Mouse (Mus musculus): ENCODE results near the gene Dapk2. TPM values are rescaled to one million over a fixed set of nuclear protein-coding genes. Genes with fewer than 3 reads are reported as not detected.

Dapk2 gene
- polyA plus RNA-seq, 1 experiment from 2014 or later: 2.7 TPM

GRCm38 (mm10) chr9:66261741-66262140 is 103.7 kb downstream of the Dapk2 start:
- DNase-seq (ENCODE audit: low spot score) (no peak), ATAC-seq (ENCODE audit: low FRiP score) (no peak)
- 82% methylated on average over 2 of the region's 2 CpGs for WGBS
- H3K27me3 ChIP-seq (ENCODE audit: control insufficient read depth, insufficient read depth, low read length): no peaks in the 10 kb centered on the region
- H3K9me3 ChIP-seq (ENCODE audit: control insufficient read depth, low read length): no peaks in the 10 kb centered on the region
- no peaks in the 10 kb centered on the region for H3K36me3 ChIP-seq (ENCODE audit: control insufficient read depth, insufficient read depth, low read length)
- H3K27ac ChIP-seq (ENCODE audit: low read depth, low read length): no peak overlapping the region
- H3K9ac ChIP-seq (ENCODE audit: low read depth, low read length): no peak overlapping the region
- no peak overlapping the region for H3K4me2 ChIP-seq (replicated peaks; ENCODE audit: low read depth, low read length)
- H3K4me3 ChIP-seq (ENCODE audit: low read depth, low read length): no peak overlapping the region
- H3K4me1 ChIP-seq (replicated peaks; ENCODE audit: control insufficient read depth, insufficient read depth, low read length): no peaks in the 10 kb centered on the region

- no peak overlapping the region for H3K27ac ChIP-seq (ENCODE audit: low read depth, low read length)
- no peak overlapping the region for H3K4me2 ChIP-seq (replicated peaks; ENCODE audit: low read depth, low read length)
- H3K4me1 ChIP-seq (replicated peaks; ENCODE audit: control insufficient read depth, insufficient read depth, low read length): no peaks in the 10 kb centered on the region
- 86% methylated on average over 2 of the region's 2 CpGs for WGBS
- no peaks in the 10 kb centered on the region for H3K36me3 ChIP-seq (ENCODE audit: control insufficient read depth, insufficient read depth, low read length)
- H3K9me3 ChIP-seq (ENCODE audit: control insufficient read depth, low read length): no peaks in the 10 kb centered on the region
- no peak for DNase-seq (ENCODE audit: low spot score)
- H3K9ac ChIP-seq (ENCODE audit: low read depth, low read length): no peak overlapping the region
- no peak for ATAC-seq (ENCODE audit: low FRiP score)
- no peaks in the 10 kb centered on the region for H3K27me3 ChIP-seq (ENCODE audit: control insufficient read depth, insufficient read depth, low read length)
- H3K4me3 ChIP-seq (ENCODE audit: low read depth, low read length): no peak overlapping the region
Measured at GRCm38 (mm10) chr9:66263701-66264100, 105.7 kb downstream of the Dapk2 start.

- Histone ChIP-seq H3K27me3 (ENCODE audit: control insufficient read depth, insufficient read depth, low read length) (no peaks in the 10 kb centered on the region), H3K4me3 (ENCODE audit: low read depth, low read length) (no peak overlapping the region), H3K4me1 (replicated peaks; ENCODE audit: control insufficient read depth, insufficient read depth, low read length) (no peaks in the 10 kb centered on the region), H3K27ac (ENCODE audit: low read depth, low read length) (no peak overlapping the region), H3K36me3 (ENCODE audit: control insufficient read depth, insufficient read depth, low read length) (no peaks in the 10 kb centered on the region), H3K4me2 (replicated peaks; ENCODE audit: low read depth, low read length) (no peak overlapping the region), H3K9me3 (ENCODE audit: control insufficient read depth, low read length) (no peaks in the 10 kb centered on the region), H3K9ac (ENCODE audit: low read depth, low read length) (no peak overlapping the region)
- 50% methylated on average over 2 of the region's 2 CpGs for WGBS
- ATAC-seq (ENCODE audit: low FRiP score) (no peak), DNase-seq (ENCODE audit: low spot score) (no peak)
Measured at GRCm38 (mm10) chr9:66265645-66266044, 107.6 kb downstream of the Dapk2 start.

GRCm38 (mm10) chr9:66266237-66267170 is 108.5 kb downstream of the Dapk2 start:
- no peaks in the 10 kb centered on the region for H3K9me3 ChIP-seq (ENCODE audit: control insufficient read depth, low read length)
- H3K27ac ChIP-seq (ENCODE audit: low read depth, low read length): no peak overlapping the region
- 76% methylated on average over 5 of the region's 5 CpGs for WGBS
- DNase-seq (ENCODE audit: low spot score): no peak
- no peaks in the 10 kb centered on the region for H3K36me3 ChIP-seq (ENCODE audit: control insufficient read depth, insufficient read depth, low read length)
- no peak overlapping the region for H3K4me2 ChIP-seq (replicated peaks; ENCODE audit: low read depth, low read length)
- no peaks in the 10 kb centered on the region for H3K27me3 ChIP-seq (ENCODE audit: control insufficient read depth, insufficient read depth, low read length)
- no peak overlapping the region for H3K9ac ChIP-seq (ENCODE audit: low read depth, low read length)
- no peak overlapping the region for H3K4me3 ChIP-seq (ENCODE audit: low read depth, low read length)
- ATAC-seq (ENCODE audit: low FRiP score): no peak
- H3K4me1 ChIP-seq (replicated peaks; ENCODE audit: control insufficient read depth, insufficient read depth, low read length): no peaks in the 10 kb centered on the region

GRCm38 (mm10) chr9:66268804-66269203 is 110.8 kb downstream of the Dapk2 start:
- Histone ChIP-seq H3K4me3 (ENCODE audit: low read depth, low read length) (no peak overlapping the region), H3K4me2 (replicated peaks; ENCODE audit: low read depth, low read length) (no peak overlapping the region), H3K9me3 (ENCODE audit: control insufficient read depth, low read length) (no peaks in the 10 kb centered on the region), H3K9ac (ENCODE audit: low read depth, low read length) (no peak overlapping the region), H3K27me3 (ENCODE audit: control insufficient read depth, insufficient read depth, low read length) (no peaks in the 10 kb centered on the region), H3K36me3 (ENCODE audit: control insufficient read depth, insufficient read depth, low read length) (no peaks in the 10 kb centered on the region), H3K27ac (ENCODE audit: low read depth, low read length) (no peak overlapping the region), H3K4me1 (replicated peaks; ENCODE audit: control insufficient read depth, insufficient read depth, low read length) (no peaks in the 10 kb centered on the region)
- DNase-seq (ENCODE audit: low spot score) (no peak), ATAC-seq (ENCODE audit: low FRiP score) (no peak)
- WGBS: 82% methylated on average over 4 of the region's 4 CpGs

GRCm38 (mm10) chr9:66270038-66270437 is 112.0 kb downstream of the Dapk2 start:
- ATAC-seq (ENCODE audit: low FRiP score) (no peak), DNase-seq (ENCODE audit: low spot score) (no peak)

GRCm38 (mm10) chr9:66271726-66272125 is 113.7 kb downstream of the Dapk2 start:
- no peaks in the 10 kb centered on the region for H3K9me3 ChIP-seq (ENCODE audit: control insufficient read depth, low read length)
- DNase-seq (ENCODE audit: low spot score): no peak
- no peak overlapping the region for H3K9ac ChIP-seq (ENCODE audit: low read depth, low read length)
- no peak overlapping the region for H3K27ac ChIP-seq (ENCODE audit: low read depth, low read length)
- H3K4me3 ChIP-seq (ENCODE audit: low read depth, low read length): no peak overlapping the region
- H3K36me3 ChIP-seq (ENCODE audit: control insufficient read depth, insufficient read depth, low read length): no peaks in the 10 kb centered on the region
- H3K4me1 ChIP-seq (replicated peaks; ENCODE audit: control insufficient read depth, insufficient read depth, low read length): peaks cover 5% of the 10 kb centered on the region; the same call in 1 of the 2 replicates
- no peak for ATAC-seq (ENCODE audit: low FRiP score)
- no peak overlapping the region for H3K4me2 ChIP-seq (replicated peaks; ENCODE audit: low read depth, low read length)
- H3K27me3 ChIP-seq (ENCODE audit: control insufficient read depth, insufficient read depth, low read length): no peaks in the 10 kb centered on the region
- WGBS: 38% methylated on average over 5 of the region's 5 CpGs

More at GRCm38 (mm10) chr9:66270038-66270437, 112.0 kb downstream of the Dapk2 start:
- H3K27ac ChIP-seq (ENCODE audit: low read depth, low read length): no peak overlapping the region
- no peak overlapping the region for H3K4me3 ChIP-seq (ENCODE audit: low read depth, low read length)
- no peaks in the 10 kb centered on the region for H3K36me3 ChIP-seq (ENCODE audit: control insufficient read depth, insufficient read depth, low read length)
- no peak overlapping the region for H3K9ac ChIP-seq (ENCODE audit: low read depth, low read length)
- H3K27me3 ChIP-seq (ENCODE audit: control insufficient read depth, insufficient read depth, low read length): no peaks in the 10 kb centered on the region
- H3K4me1 ChIP-seq (replicated peaks; ENCODE audit: control insufficient read depth, insufficient read depth, low read length): no peaks in the 10 kb centered on the region
- no peaks in the 10 kb centered on the region for H3K9me3 ChIP-seq (ENCODE audit: control insufficient read depth, low read length)
- no peak overlapping the region for H3K4me2 ChIP-seq (replicated peaks; ENCODE audit: low read depth, low read length)
- 75% methylated on average over 4 of the region's 4 CpGs for WGBS

GRCm38 (mm10) chr9:66273632-66274031 is 115.6 kb downstream of the Dapk2 start:
- Histone ChIP-seq H3K9me3 (ENCODE audit: control insufficient read depth, low read length) (no peaks in the 10 kb centered on the region), H3K4me2 (replicated peaks; ENCODE audit: low read depth, low read length) (no peak overlapping the region), H3K27me3 (ENCODE audit: control insufficient read depth, insufficient read depth, low read length) (no peaks in the 10 kb centered on the region), H3K4me1 (replicated peaks; ENCODE audit: control insufficient read depth, insufficient read depth, low read length) (peaks cover 6% of the 10 kb centered on the region; the same call in 1 of the 2 replicates), H3K4me3 (ENCODE audit: low read depth, low read length) (no peak overlapping the region), H3K9ac (ENCODE audit: low read depth, low read length) (no peak overlapping the region), H3K36me3 (ENCODE audit: control insufficient read depth, insufficient read depth, low read length) (no peaks in the 10 kb centered on the region), H3K27ac (ENCODE audit: low read depth, low read length) (no peak overlapping the region)
- DNase-seq (ENCODE audit: low spot score) (no peak), ATAC-seq (ENCODE audit: low FRiP score) (no peak)
- WGBS: 97% methylated on average over 1 of the region's 1 CpGs

- 29% methylated on average over 3 of the region's 3 CpGs for WGBS
- ATAC-seq (ENCODE audit: low FRiP score): no peak
Measured at GRCm38 (mm10) chr9:66274657-66275056, 116.6 kb downstream of the Dapk2 start.

More at GRCm38 (mm10) chr9:66274657-66275056, 116.6 kb downstream of the Dapk2 start:
- H3K4me1 ChIP-seq (replicated peaks; ENCODE audit: control insufficient read depth, insufficient read depth, low read length): peaks cover 6% of the 10 kb centered on the region; the same call in 1 of the 2 replicates
- no peak overlapping the region for H3K4me3 ChIP-seq (ENCODE audit: low read depth, low read length)
- H3K27me3 ChIP-seq (ENCODE audit: control insufficient read depth, insufficient read depth, low read length): no peaks in the 10 kb centered on the region
- H3K9me3 ChIP-seq (ENCODE audit: control insufficient read depth, low read length): no peaks in the 10 kb centered on the region
- H3K9ac ChIP-seq (ENCODE audit: low read depth, low read length): no peak overlapping the region
- no peak overlapping the region for H3K4me2 ChIP-seq (replicated peaks; ENCODE audit: low read depth, low read length)
- H3K36me3 ChIP-seq (ENCODE audit: control insufficient read depth, insufficient read depth, low read length): no peaks in the 10 kb centered on the region
- no peak overlapping the region for H3K27ac ChIP-seq (ENCODE audit: low read depth, low read length)
- no peak for DNase-seq (ENCODE audit: low spot score)

All from hindbrain, embryonic 11.5 days (tissue).